Mouse (Mus musculus): Measurements from ENCODE around the gene Macrod1. TPM values are rescaled to one million over a fixed set of nuclear protein-coding genes. Genes with fewer than 3 reads are reported as not detected.

The Macrod1 gene
- polyA plus RNA-seq, 1 experiment = 13.4 TPM

GRCm38 (mm10) chr19:7055173-7055572 lies 1.4 kb upstream of the Macrod1 start:
- H3K4me1 ChIP-seq (ENCODE audit: control insufficient read depth, insufficient read depth, insufficient read length) = peaks cover 12% of the 10 kb centered on the region
- no peak overlapping the region for H3K27ac ChIP-seq (ENCODE audit: insufficient read depth, low read length)
- no peaks in the 10 kb centered on the region for H3K27me3 ChIP-seq (ENCODE audit: control insufficient read depth, insufficient read depth, low read length)
- H3K36me3 ChIP-seq (ENCODE audit: control insufficient read depth, insufficient read depth, low read length) = no peaks in the 10 kb centered on the region
- H3K4me3 ChIP-seq (ENCODE audit: extremely low read depth, insufficient read depth, insufficient read length) = no peak overlapping the region
- WGBS = 52% methylated on average over 3 of the region's 3 CpGs
- no peak for DNase-seq (ENCODE audit: low read depth in 1 of 2, low spot score in 2 of 2)
- TF ChIP-seq POLR2A (IDR thresholded peaks at IDR 0.05; ENCODE audit: low read depth, low read length) = no peak
- no peak for TF ChIP-seq CTCF (IDR thresholded peaks at IDR 0.05; ENCODE audit: extremely low read depth, insufficient read depth, insufficient read length, insufficient replicate concordance)

- Histone ChIP-seq H3K27me3 (ENCODE audit: control insufficient read depth, insufficient read depth, low read length) (no peaks in the 10 kb centered on the region), H3K36me3 (ENCODE audit: control insufficient read depth, insufficient read depth, low read length) (no peaks in the 10 kb centered on the region), H3K4me3 (ENCODE audit: extremely low read depth, insufficient read depth, insufficient read length) (peak overlapping the region; percentile 82), H3K4me1 (ENCODE audit: control insufficient read depth, insufficient read depth, insufficient read length) (peaks cover 12% of the 10 kb centered on the region), H3K27ac (ENCODE audit: insufficient read depth, low read length) (no peak overlapping the region)
- no peak for TF ChIP-seq CTCF (IDR thresholded peaks at IDR 0.05; ENCODE audit: extremely low read depth, insufficient read depth, insufficient read length, insufficient replicate concordance)
- no peak for TF ChIP-seq POLR2A (IDR thresholded peaks at IDR 0.05; ENCODE audit: low read depth, low read length)
- no peak for DNase-seq (ENCODE audit: low read depth in 1 of 2, low spot score in 2 of 2)
- WGBS = 3% methylated on average over 16 of the region's 16 CpGs
Measured at GRCm38 (mm10) chr19:7057126-7057721, 614 bp downstream of the Macrod1 start.

GRCm38 (mm10) chr19:7057722-7058207 lies 1.2 kb downstream of the Macrod1 start:
- H3K27ac ChIP-seq (ENCODE audit: insufficient read depth, low read length) = no peak overlapping the region
- 9% methylated on average over 15 of the region's 15 CpGs for WGBS
- H3K27me3 ChIP-seq (ENCODE audit: control insufficient read depth, insufficient read depth, low read length) = no peaks in the 10 kb centered on the region
- H3K4me3 ChIP-seq (ENCODE audit: extremely low read depth, insufficient read depth, insufficient read length) = peak overlapping the region; percentile 82
- no peaks in the 10 kb centered on the region for H3K36me3 ChIP-seq (ENCODE audit: control insufficient read depth, insufficient read depth, low read length)
- TF ChIP-seq CTCF (IDR thresholded peaks at IDR 0.05; ENCODE audit: extremely low read depth, insufficient read depth, insufficient read length, insufficient replicate concordance) (no peak), POLR2A (IDR thresholded peaks at IDR 0.05; ENCODE audit: low read depth, low read length) (no peak)
- peaks cover 12% of the 10 kb centered on the region for H3K4me1 ChIP-seq (ENCODE audit: control insufficient read depth, insufficient read depth, insufficient read length)
- DNase-seq (ENCODE audit: low read depth in 1 of 2, low spot score in 2 of 2) = peak; percentile 53 to 77

- no peaks in the 10 kb centered on the region for H3K36me3 ChIP-seq (ENCODE audit: control insufficient read depth, insufficient read depth, low read length)
- no peak overlapping the region for H3K4me3 ChIP-seq (ENCODE audit: extremely low read depth, insufficient read depth, insufficient read length)
- TF ChIP-seq CTCF (IDR thresholded peaks at IDR 0.05; ENCODE audit: extremely low read depth, insufficient read depth, insufficient read length, insufficient replicate concordance) = no peak
- TF ChIP-seq POLR2A (IDR thresholded peaks at IDR 0.05; ENCODE audit: low read depth, low read length) = no peak
- no peaks in the 10 kb centered on the region for H3K27me3 ChIP-seq (ENCODE audit: control insufficient read depth, insufficient read depth, low read length)
- H3K27ac ChIP-seq (ENCODE audit: insufficient read depth, low read length) = no peak overlapping the region
- DNase-seq (ENCODE audit: low read depth in 1 of 2, low spot score in 2 of 2) = no peak
- WGBS = 95% methylated on average over 6 of the region's 6 CpGs
- peaks cover 12% of the 10 kb centered on the region for H3K4me1 ChIP-seq (ENCODE audit: control insufficient read depth, insufficient read depth, insufficient read length)
Measured at GRCm38 (mm10) chr19:7058541-7058940, 1.9 kb downstream of the Macrod1 start.

- H3K4me1 ChIP-seq (ENCODE audit: control insufficient read depth, insufficient read depth, insufficient read length) = peaks cover 10% of the 10 kb centered on the region; the same call in 1 of the 2 replicates
- WGBS = 92% methylated on average over 5 of the region's 5 CpGs
- no peak for DNase-seq (ENCODE audit: low read depth in 1 of 2, low spot score in 2 of 2)
- H3K27me3 ChIP-seq (ENCODE audit: control insufficient read depth, insufficient read depth, low read length) = no peaks in the 10 kb centered on the region
- H3K36me3 ChIP-seq (ENCODE audit: control insufficient read depth, insufficient read depth, low read length) = no peaks in the 10 kb centered on the region
- no peak for TF ChIP-seq CTCF (IDR thresholded peaks at IDR 0.05; ENCODE audit: extremely low read depth, insufficient read depth, insufficient read length, insufficient replicate concordance)
- no peak for TF ChIP-seq POLR2A (IDR thresholded peaks at IDR 0.05; ENCODE audit: low read depth, low read length)
- no peak overlapping the region for H3K4me3 ChIP-seq (ENCODE audit: extremely low read depth, insufficient read depth, insufficient read length)
- H3K27ac ChIP-seq (ENCODE audit: insufficient read depth, low read length) = no peak overlapping the region
Measured at GRCm38 (mm10) chr19:7062110-7062509, 5.5 kb downstream of the Macrod1 start.

GRCm38 (mm10) chr19:7062916-7063315 lies 6.3 kb downstream of the Macrod1 start:
- 91% methylated on average over 8 of the region's 8 CpGs for WGBS
- Histone ChIP-seq H3K27ac (ENCODE audit: insufficient read depth, low read length) (no peak overlapping the region), H3K4me3 (ENCODE audit: extremely low read depth, insufficient read depth, insufficient read length) (no peak overlapping the region), H3K4me1 (ENCODE audit: control insufficient read depth, insufficient read depth, insufficient read length) (peaks cover 4% of the 10 kb centered on the region; the same call in 1 of the 2 replicates), H3K27me3 (ENCODE audit: control insufficient read depth, insufficient read depth, low read length) (no peaks in the 10 kb centered on the region), H3K36me3 (ENCODE audit: control insufficient read depth, insufficient read depth, low read length) (no peaks in the 10 kb centered on the region)
- TF ChIP-seq POLR2A (IDR thresholded peaks at IDR 0.05; ENCODE audit: low read depth, low read length) (no peak), CTCF (IDR thresholded peaks at IDR 0.05; ENCODE audit: extremely low read depth, insufficient read depth, insufficient read length, insufficient replicate concordance) (no peak)
- no peak for DNase-seq (ENCODE audit: low read depth in 1 of 2, low spot score in 2 of 2)

GRCm38 (mm10) chr19:7064571-7064970 lies 8.0 kb downstream of the Macrod1 start:
- peak; percentile 98 for TF ChIP-seq CTCF (IDR thresholded peaks at IDR 0.05; ENCODE audit: extremely low read depth, insufficient read depth, insufficient read length, insufficient replicate concordance)
- no peak for TF ChIP-seq POLR2A (IDR thresholded peaks at IDR 0.05; ENCODE audit: low read depth, low read length)
- 1% methylated on average over 3 of the region's 3 CpGs for WGBS
- Histone ChIP-seq H3K27me3 (ENCODE audit: control insufficient read depth, insufficient read depth, low read length) (no peaks in the 10 kb centered on the region), H3K4me1 (ENCODE audit: control insufficient read depth, insufficient read depth, insufficient read length) (peaks cover 4% of the 10 kb centered on the region; the same call in 1 of the 2 replicates), H3K36me3 (ENCODE audit: control insufficient read depth, insufficient read depth, low read length) (no peaks in the 10 kb centered on the region), H3K4me3 (ENCODE audit: extremely low read depth, insufficient read depth, insufficient read length) (no peak overlapping the region), H3K27ac (ENCODE audit: insufficient read depth, low read length) (no peak overlapping the region)
- DNase-seq (ENCODE audit: low read depth in 1 of 2, low spot score in 2 of 2) = peak; percentile 55 to 80

Data from spleen, adult 2 months (tissue).